Mouse (Mus musculus) gastrocnemius, adult 2 months (tissue): Measurements from ENCODE around the gene Cnn3. TPM values are rescaled to one million over a fixed set of nuclear protein-coding genes. Genes with fewer than 3 reads are reported as not detected.
A peak's percentile ranks its signal among the peaks of the same experiment; 100 is the strongest.

Experiments
- DNase-seq: peaks from one replicate; pipeline ENCODE4 v3.0.0; 2022
- H3K27ac ChIP-seq: fragments of 200-600 bp; 2 replicates; pipeline ENCODE4 v1.8.1; 2022; ENCODE audit warnings: mild to moderate bottlenecking
- H3K4me3 ChIP-seq: fragments of 200-600 bp; 2 replicates; pipeline ENCODE4 v1.8.1; 2022; ENCODE audit warnings: mild to moderate bottlenecking, moderate library complexity
- CTCF ChIP-seq: fragments of 200-600 bp; IDR thresholded peaks from 2 replicates; pipeline ENCODE4 v1.8.1; 2022; ENCODE audit warnings: antibody characterized with exemption, mild to moderate bottlenecking, moderate library complexity
- intact Hi-C: fragments of 180-260 bp; cut with DNase I; formaldehyde crosslinking; loops from one replicate; pipeline ENCODE4 v1.15.1; 2025
- total RNA-seq, 2 experiments: library from RNA; stranded (reverse); gene quantifications; 2 replicates each; pipeline ENCODE4 v1.2.3; 2021

Gene Cnn3
- total RNA-seq, 2 experiments from 2014 or later = 16.5 to 28.2 TPM

DNA sequence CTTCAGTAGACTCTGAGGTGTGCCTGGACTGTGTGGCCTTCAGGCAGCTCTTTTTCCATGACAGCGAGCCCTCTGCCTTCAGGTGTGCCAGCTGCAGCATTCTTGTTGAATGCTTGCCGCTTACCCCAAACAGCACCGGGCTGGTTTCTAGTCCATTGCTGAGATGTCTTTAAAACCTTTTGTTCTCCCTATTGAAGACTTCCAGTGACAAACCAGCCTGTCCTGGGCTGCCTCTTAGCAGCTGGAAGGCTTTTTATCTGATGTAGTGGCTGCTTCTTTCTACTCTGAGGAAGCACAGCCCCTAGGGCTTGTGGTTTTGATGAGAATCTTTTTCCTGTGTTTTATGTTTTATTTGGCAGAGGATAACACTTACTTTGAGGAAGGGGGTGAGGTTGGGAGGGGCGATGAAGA, 17.6 kb downstream of the Cnn3 start:
- Histone ChIP-seq H3K27ac (peak overlapping the region; percentile 31; the same call in 1 of the 2 replicates), H3K4me3 (no peak overlapping the region)
- DNase-seq = no peak
- TF ChIP-seq CTCF = no peak
- intact Hi-C loops = no loop called here

DNA sequence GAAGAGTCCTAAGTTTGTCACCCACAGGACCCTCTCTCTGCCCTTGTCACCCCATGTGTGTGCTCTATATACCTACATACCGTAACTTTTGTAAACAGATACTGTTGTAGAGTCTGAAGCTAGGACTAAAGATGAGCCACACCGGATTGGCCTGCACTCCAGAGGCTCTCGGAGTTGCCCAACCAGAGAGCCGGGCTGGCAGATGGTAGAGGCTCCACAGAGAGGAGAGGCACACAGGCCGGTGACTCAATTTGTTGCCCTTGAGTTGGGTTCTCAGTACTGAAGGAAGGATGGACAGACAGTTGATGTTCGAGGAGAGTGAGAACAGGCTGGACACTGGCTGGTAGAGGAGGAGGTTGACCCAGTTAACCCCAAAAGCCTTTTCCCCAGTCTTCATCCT, 18.1 kb downstream of the Cnn3 start:
- no peak for TF ChIP-seq CTCF
- Histone ChIP-seq H3K27ac (peak overlapping the region; percentile 31), H3K4me3 (no peak overlapping the region)
- intact Hi-C loops = no loop called here
- no peak for DNase-seq

DNA sequence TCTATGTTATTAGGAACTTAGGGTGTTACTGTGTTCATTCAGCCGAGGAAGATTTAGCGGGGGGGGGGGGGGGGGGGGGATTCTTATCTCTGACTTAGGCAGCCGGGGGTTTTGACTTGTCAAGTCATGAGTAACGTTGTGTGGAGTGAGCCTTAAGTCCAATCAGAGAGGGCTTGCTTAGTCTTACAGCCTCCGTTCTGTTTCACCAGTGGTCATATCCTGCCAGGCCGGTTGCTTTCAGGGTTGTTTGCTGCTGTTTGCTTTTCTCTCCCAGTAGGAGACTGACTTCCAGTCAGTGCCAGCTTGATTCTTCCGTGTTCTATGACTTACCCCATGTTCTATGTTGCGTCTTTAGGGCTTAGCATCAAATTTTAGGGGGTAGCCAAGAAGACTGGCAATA, 20.2 kb downstream of the Cnn3 start:
- intact Hi-C loops = no loop called here

DNA sequence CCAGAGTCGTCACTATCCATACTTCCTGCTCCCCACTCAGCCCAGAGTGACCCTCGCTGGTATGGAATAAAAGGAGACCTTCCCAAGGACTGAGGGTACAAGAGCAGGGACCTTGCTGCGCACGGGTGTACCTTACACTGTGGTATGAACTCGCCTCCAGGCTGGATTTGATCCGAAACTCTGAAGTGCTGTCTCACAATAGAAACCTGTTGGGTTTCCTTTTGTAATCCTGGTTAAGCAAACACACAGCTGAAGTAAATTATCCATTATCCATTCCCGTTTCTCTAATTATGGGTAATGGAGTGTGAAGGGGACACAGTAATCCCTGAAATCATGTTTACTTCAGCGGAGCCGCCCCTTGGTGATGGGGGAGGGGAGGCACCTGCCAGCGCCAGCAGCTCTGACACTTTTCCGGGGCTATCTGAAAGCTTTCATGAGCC, 21.8 kb downstream of the Cnn3 start:
- no peak for DNase-seq
- intact Hi-C loops = no loop called here
- Histone ChIP-seq H3K4me3 (peak overlapping the region; percentile 57), H3K27ac (peak overlapping the region; percentile 28; the same call in 1 of the 2 replicates)
- TF ChIP-seq CTCF = no peak

More for the DNA sequence above, 20.2 kb downstream of the Cnn3 start:
- no peak for DNase-seq
- TF ChIP-seq CTCF = no peak
- H3K4me3 ChIP-seq = no peak overlapping the region
- no peak overlapping the region for H3K27ac ChIP-seq

DNA sequence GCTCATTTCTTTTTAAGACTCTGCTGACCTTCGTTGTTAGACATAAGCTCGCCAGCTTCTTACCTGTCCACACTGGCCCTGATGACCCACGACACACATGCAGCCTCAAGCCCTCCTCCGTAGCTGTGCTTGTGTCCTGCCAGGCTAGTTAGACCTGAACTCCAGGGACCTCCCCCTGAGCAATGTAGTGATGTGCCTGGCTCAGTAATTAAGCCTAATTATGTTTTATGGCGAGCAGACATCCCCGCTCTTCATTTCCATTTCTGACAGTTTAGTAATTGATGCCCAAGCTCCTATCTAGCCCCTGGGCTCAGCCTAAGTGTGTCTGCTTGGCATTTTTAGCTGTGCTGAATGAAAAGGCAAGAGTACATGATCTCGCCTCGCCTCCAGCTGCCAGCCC, 22.3 kb downstream of the Cnn3 start:
- TF ChIP-seq CTCF = no peak
- H3K4me3 ChIP-seq = peak overlapping the region; percentile 57; the same call in 1 of the 2 replicates
- intact Hi-C loops = no loop called here
- DNase-seq = no peak
- H3K27ac ChIP-seq = peak overlapping the region; percentile 28; the same call in 1 of the 2 replicates

DNA sequence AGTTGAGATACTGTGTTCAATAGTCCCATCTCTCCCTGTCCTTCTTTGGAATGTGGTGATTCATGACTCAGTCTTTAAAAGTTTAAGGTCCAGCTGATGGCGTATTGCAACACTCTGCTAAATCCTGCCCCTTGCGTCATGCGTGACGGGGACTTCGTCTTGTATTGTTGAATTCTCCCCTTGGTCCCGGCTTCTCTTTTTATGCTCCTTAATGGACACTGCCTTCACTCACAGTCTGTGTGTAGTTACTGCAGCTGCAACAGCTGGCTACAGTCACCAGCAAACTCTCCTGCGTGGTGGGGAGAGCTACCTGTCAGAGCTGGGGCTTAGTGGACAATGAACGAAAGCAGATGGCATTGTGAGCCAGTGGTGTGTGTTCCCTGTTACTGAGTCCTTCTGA, 23.2 kb downstream of the Cnn3 start:
- Histone ChIP-seq H3K4me3 (no peak overlapping the region), H3K27ac (peak overlapping the region; percentile 51)
- no peak for DNase-seq
- no peak for TF ChIP-seq CTCF
- intact Hi-C loops = no loop called here

DNA sequence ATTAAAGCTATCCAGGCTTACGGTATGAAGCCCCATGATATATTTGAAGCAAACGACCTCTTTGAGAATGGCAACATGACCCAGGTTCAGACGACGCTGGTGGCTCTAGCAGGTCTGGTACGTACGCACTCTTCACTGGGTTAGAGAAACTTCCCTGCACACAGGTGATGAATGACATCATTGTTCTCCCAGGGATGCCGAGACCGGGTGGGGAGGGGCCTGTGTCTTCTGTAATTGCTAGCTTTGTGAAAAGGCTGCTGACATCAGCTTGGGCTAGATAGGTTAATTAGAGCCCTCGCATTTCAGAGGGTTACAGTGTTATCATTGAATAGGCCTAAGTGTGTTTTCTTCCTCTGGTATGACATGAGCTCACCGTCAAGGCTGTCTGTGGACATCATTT, 25.1 kb downstream of the Cnn3 start:
- Histone ChIP-seq H3K27ac (no peak overlapping the region), H3K4me3 (no peak overlapping the region)
- intact Hi-C loops = no loop called here
- DNase-seq = no peak
- no peak for TF ChIP-seq CTCF

DNA sequence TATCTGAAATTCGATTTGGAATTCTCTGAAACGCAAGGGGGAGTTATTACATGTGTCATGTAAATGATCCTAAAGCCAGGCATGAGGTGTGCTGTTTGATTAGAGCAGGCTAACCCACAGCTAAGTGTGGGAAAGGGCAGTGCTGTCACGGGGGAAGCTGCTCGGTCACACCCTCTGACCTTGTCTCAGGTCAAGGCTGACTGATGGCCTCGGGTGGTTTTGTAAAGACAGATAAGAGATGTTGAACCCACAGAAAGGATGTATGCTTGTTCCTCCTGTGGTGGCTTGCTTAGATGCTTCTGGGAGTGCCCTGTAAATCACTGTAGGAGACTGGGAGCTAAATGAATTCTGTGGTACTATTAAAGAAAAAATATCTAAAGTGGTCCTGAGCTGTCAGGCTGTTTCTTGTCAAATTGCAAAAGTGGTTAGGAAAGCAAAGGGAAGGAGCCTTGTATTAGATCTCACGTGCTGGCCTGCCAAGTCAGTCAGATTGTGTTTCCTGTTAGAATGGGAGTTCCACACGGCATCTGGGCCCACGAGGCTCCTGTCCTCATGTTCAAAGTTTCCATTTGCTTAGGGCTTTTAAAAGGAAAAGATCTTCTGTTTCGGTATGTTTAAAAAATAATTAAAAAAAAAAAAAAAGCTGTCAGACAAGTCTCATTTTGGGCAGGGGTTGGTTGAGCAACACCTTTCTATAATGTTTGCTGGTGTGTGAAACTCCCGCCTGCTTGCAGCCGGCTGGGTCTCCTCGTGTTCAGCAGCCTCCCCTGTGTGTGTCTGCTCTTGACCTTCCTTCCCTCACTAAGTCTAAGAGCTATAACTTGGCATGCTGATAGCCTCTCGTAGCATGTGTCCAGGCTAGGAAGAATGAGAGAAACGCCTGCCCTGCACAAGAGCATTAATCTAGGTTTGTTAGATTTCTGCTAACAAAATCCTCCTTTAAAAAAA, 32.5 kb downstream of the Cnn3 start:
- H3K27ac ChIP-seq = no peak overlapping the region
- DNase-seq = no peak
- intact Hi-C loops = no loop called here

DNA sequence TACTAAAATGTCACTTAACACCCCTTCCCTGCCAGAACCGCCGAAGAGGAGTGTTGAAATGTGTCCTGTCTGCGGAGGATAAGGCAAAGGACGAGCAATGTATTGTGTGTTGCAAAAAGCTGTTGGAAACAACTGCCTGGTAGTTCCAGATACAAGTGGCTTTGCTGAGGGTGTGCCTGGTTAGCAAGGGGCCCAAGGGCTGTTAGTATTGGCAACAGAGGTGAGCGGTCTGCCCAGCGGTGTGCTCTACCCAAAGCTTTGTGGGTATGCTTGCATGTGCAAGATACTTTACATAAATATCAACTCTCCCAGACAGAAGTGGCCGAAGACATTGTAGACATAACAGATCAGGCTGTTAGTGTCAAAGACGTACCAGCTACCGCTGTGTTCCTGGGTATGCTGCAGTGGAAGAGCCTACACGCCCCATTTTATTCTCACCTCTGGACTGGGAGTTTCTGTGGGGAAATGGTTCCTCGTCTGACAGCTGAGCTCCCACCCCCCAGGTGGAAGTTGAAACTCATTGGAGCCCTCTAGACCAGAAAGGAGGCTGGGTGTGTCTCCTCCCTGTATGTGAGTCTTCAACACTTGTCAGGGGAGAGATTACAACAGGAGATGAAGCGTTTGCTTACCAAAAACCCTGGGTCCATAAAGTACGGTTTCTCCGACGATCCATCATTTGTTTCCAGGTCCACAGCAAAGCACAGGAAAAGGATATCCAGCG, 34.3 kb downstream of the Cnn3 start:
- no peak for DNase-seq
- TF ChIP-seq CTCF = no peak
- intact Hi-C loops = no loop called here
- Histone ChIP-seq H3K4me3 (no peak overlapping the region), H3K27ac (no peak overlapping the region)

More for the DNA sequence above, 32.5 kb downstream of the Cnn3 start:
- TF ChIP-seq CTCF = no peak
- H3K4me3 ChIP-seq = no peak overlapping the region

DNA sequence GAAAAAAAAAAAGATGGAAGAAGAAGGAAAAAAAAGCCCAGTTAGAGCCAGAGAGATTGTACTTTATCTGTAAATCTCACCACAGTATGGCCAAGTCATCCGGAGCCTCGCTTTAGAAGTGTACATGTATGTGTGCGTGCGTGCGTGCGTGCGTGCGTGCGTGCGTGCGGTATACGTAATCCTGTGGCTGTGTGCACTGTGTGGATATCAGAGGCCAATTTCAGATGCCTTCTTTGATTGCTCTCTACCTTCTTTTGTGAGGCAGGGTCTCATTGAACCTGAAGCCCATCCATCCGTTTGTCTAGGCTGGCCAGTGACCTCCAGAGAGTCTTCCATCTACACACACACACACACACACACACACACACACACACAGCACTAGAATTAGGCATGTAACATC, 35.2 kb downstream of the Cnn3 start:
- intact Hi-C loops = no loop called here
- no peak for TF ChIP-seq CTCF
- no peak for DNase-seq
- Histone ChIP-seq H3K4me3 (no peak overlapping the region), H3K27ac (no peak overlapping the region)

DNA sequence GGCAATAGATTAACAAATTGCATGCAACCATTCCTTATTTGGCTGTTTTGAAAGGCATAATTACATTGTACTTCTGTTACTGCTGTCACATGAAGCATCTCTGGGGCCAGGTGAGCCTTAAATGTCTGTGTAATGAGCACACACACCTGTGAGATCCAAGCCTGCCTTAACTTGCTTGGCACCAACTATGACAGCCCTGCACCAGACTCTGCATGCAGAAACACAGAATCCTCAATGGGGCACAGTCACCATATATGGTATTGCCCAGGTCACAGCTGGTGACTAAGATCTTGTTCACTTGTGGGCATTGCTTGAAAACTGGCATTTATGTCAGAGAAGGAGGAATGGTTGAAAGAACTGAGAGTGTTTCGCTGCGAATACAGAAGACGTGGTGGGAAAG, 36.5 kb downstream of the Cnn3 start:
- Histone ChIP-seq H3K4me3 (no peak overlapping the region), H3K27ac (no peak overlapping the region)
- DNase-seq = no peak
- intact Hi-C loops = no loop called here
- TF ChIP-seq CTCF = no peak

DNA sequence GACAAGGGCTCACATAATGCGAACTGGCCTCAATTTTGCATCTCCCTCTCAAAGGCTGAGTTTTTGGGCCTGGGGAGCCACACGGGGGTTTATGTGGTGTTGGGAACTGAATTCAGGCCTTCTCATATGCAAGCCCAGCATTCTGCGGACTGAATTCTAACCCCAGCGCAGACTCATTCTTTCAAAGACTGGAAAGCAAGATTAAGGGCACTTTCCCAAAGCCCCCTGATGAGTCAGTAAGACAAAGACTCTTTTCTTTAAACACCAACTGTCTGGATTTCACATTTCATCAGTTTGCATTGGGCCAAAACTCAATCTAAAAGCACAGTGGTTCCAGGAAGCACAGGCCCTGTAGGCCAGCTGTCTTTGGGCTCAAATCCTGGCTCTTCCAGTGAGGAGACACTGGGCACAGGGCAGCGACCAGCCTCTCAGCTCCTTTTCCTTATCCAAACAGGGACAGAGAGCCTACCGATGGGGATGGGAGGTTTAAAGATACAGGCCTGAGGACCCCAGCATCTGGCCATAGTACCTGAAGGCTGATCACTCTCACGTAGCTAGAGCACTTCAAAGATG, 38.5 kb downstream of the Cnn3 start:
- intact Hi-C loops = no loop called here
- no peak overlapping the region for H3K4me3 ChIP-seq
- no peak overlapping the region for H3K27ac ChIP-seq
- no peak for TF ChIP-seq CTCF
- no peak for DNase-seq

DNA sequence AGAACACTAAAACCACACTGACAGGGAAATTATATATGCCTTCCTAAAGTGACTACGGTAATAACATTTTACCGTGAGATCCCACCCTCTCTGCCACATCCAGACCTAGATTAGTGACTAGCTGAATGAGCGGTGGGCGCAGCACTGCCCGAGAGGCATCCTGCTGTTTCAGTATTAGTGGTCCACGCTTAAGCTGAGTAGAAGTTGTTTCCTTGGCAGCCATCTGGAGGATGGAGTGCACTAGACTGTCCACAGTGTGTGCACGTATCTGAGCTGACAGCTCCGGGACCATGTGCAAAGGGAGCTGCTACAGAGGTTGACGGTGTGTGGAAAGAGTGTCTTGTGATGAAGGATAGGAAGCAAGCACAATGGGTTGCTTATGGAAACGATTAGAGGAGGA, 39.5 kb downstream of the Cnn3 start:
- DNase-seq = no peak
- intact Hi-C loops = no loop called here
- no peak overlapping the region for H3K4me3 ChIP-seq
- no peak for TF ChIP-seq CTCF
- no peak overlapping the region for H3K27ac ChIP-seq
